Mouse (Mus musculus) midbrain, embryonic 14.5 days (tissue): Measurements from ENCODE around the gene Acsl5. TPM values are rescaled to one million over a fixed set of nuclear protein-coding genes. Genes with fewer than 3 reads are reported as not detected.

Experiments used
- ATAC-seq: fragments of 200-750 bp; cut with Nextera tagmentation; 2 replicates; pipeline ENCODE4 v1.8.0; 2017; ENCODE audit warnings: moderate number of reproducible peaks, moderate library complexity; ENCODE audit not compliant: low FRiP score, low TSS enrichment
- DNase-seq: peaks from one replicate; pipeline ENCODE4 v3.0.0-alpha.2; 2015
- H3K27ac ChIP-seq: fragments of 300-500 bp; sonication (generic); replicated peaks from 2 replicates; pipeline ENCODE4 v1.5.1; 2014; ENCODE audit warnings: mild to moderate bottlenecking, low read depth, low read length, moderate library complexity
- H3K27me3 ChIP-seq: fragments of 300-500 bp; sonication (generic); 2 replicates; pipeline ENCODE4 v1.6.1; 2014; ENCODE audit warnings: low read length, control low read depth, mixed read lengths; ENCODE audit not compliant: control insufficient read depth, insufficient read depth
- H3K36me3 ChIP-seq: fragments of 300-500 bp; sonication (generic); 2 replicates; pipeline ENCODE4 v1.6.1; 2014; ENCODE audit warnings: low read length, control low read depth; ENCODE audit not compliant: control insufficient read depth, insufficient read depth
- H3K4me1 ChIP-seq: fragments of 300-500 bp; sonication (generic); 2 replicates; pipeline ENCODE4 v1.6.1; 2014; ENCODE audit warnings: mild to moderate bottlenecking, antibody characterized with exemption, low read length, control low read depth; ENCODE audit not compliant: control insufficient read depth, insufficient read depth
- H3K4me2 ChIP-seq: fragments of 300-500 bp; sonication (generic); 2 replicates; pipeline ENCODE4 v1.6.1; 2014; ENCODE audit warnings: mild to moderate bottlenecking, low read length, moderate library complexity
- H3K4me3 ChIP-seq: fragments of 300-500 bp; sonication (generic); replicated peaks from 2 replicates; pipeline ENCODE4 v1.5.1; 2014; ENCODE audit warnings: low read depth, low read length
- H3K9ac ChIP-seq: fragments of 300-500 bp; sonication (generic); replicated peaks from 2 replicates; pipeline ENCODE4 v1.6.1; 2014; ENCODE audit warnings: mild to moderate bottlenecking, low read length, moderate library complexity
- H3K9me3 ChIP-seq: fragments of 300-500 bp; sonication (generic); 2 replicates; pipeline ENCODE4 v1.6.1; 2016; ENCODE audit warnings: low read length, control low read depth, mixed read lengths; ENCODE audit not compliant: control insufficient read depth
- WGBS: fragments of 180-500 bp; shearing (Covaris S2); extraction: QIAGEN DNeasy Blood & Tissue Kit; methylation state at CpG from one replicate; pipeline ENCODE4 v1.1.7; 2014; 5-methylcytosine and 5-hydroxymethylcytosine counted together
- polyA plus RNA-seq: library from polyadenylated mRNA; unstranded; fragments of >200 nt; fragmentation: Nextera tagmentation; extraction: Ambion mirVana; gene quantifications from 2 replicates; pipeline ENCODE4 v1.2.1, GENCODE M21; 2014

Gene Acsl5
- polyA plus RNA-seq, 1 experiment from 2014 or later, result 12.6 TPM

GRCm38 (mm10) chr19:55265269-55265668 lies 13.5 kb downstream of the Acsl5 start:
- H3K9ac ChIP-seq, result no peak overlapping the region
- no peaks in the 10 kb centered on the region for H3K4me1 ChIP-seq
- H3K4me3 ChIP-seq, result no peak overlapping the region
- DNase-seq (no peak), ATAC-seq (no peak)
- H3K36me3 ChIP-seq, result no peaks in the 10 kb centered on the region
- H3K27ac ChIP-seq, result no peak overlapping the region
- no peaks in the 10 kb centered on the region for H3K27me3 ChIP-seq
- 80% methylated on average over 3 of the region's 3 CpGs for WGBS
- no peak overlapping the region for H3K4me2 ChIP-seq
- no peaks in the 10 kb centered on the region for H3K9me3 ChIP-seq

GRCm38 (mm10) chr19:55266786-55267185 lies 15.0 kb downstream of the Acsl5 start:
- Histone ChIP-seq H3K9me3 (no peaks in the 10 kb centered on the region), H3K27ac (no peak overlapping the region), H3K9ac (no peak overlapping the region), H3K36me3 (no peaks in the 10 kb centered on the region), H3K4me3 (no peak overlapping the region), H3K27me3 (no peaks in the 10 kb centered on the region), H3K4me2 (no peak overlapping the region), H3K4me1 (no peaks in the 10 kb centered on the region)
- no peak for ATAC-seq
- DNase-seq, result no peak
- 90% methylated on average over 3 of the region's 3 CpGs for WGBS

GRCm38 (mm10) chr19:55268150-55268549 lies 16.4 kb downstream of the Acsl5 start:
- H3K36me3 ChIP-seq, result no peaks in the 10 kb centered on the region
- H3K27me3 ChIP-seq, result no peaks in the 10 kb centered on the region
- ATAC-seq (no peak), DNase-seq (no peak)
- H3K27ac ChIP-seq, result no peak overlapping the region
- H3K4me3 ChIP-seq, result no peak overlapping the region
- no peaks in the 10 kb centered on the region for H3K9me3 ChIP-seq
- H3K4me1 ChIP-seq, result no peaks in the 10 kb centered on the region
- WGBS, result 82% methylated on average over 3 of the region's 3 CpGs
- H3K9ac ChIP-seq, result no peak overlapping the region
- no peak overlapping the region for H3K4me2 ChIP-seq

GRCm38 (mm10) chr19:55269051-55269450 lies 17.3 kb downstream of the Acsl5 start:
- Histone ChIP-seq H3K27ac (no peak overlapping the region), H3K9me3 (no peaks in the 10 kb centered on the region), H3K4me3 (no peak overlapping the region), H3K9ac (no peak overlapping the region), H3K4me1 (no peaks in the 10 kb centered on the region), H3K36me3 (no peaks in the 10 kb centered on the region), H3K27me3 (no peaks in the 10 kb centered on the region), H3K4me2 (no peak overlapping the region)
- DNase-seq (no peak), ATAC-seq (no peak)
- WGBS, result 92% methylated on average over 5 of the region's 5 CpGs

GRCm38 (mm10) chr19:55271448-55271847 lies 19.7 kb downstream of the Acsl5 start:
- Histone ChIP-seq H3K9ac (no peak overlapping the region), H3K4me1 (no peaks in the 10 kb centered on the region), H3K27me3 (no peaks in the 10 kb centered on the region), H3K9me3 (no peaks in the 10 kb centered on the region), H3K4me3 (no peak overlapping the region), H3K36me3 (no peaks in the 10 kb centered on the region), H3K27ac (no peak overlapping the region), H3K4me2 (no peak overlapping the region)
- 20% methylated on average over 3 of the region's 3 CpGs for WGBS
- ATAC-seq (no peak), DNase-seq (peak; percentile 7)

- DNase-seq, result no peak
- WGBS, result 84% methylated on average over 6 of the region's 6 CpGs
- Histone ChIP-seq H3K9me3 (no peaks in the 10 kb centered on the region), H3K4me1 (no peaks in the 10 kb centered on the region), H3K27ac (no peak overlapping the region), H3K27me3 (no peaks in the 10 kb centered on the region), H3K9ac (no peak overlapping the region), H3K4me3 (no peak overlapping the region), H3K4me2 (no peak overlapping the region), H3K36me3 (no peaks in the 10 kb centered on the region)
- ATAC-seq, result no peak
Measured at GRCm38 (mm10) chr19:55273340-55273739, 21.6 kb downstream of the Acsl5 start.

- ATAC-seq (no peak), DNase-seq (no peak)
- H3K27ac ChIP-seq, result no peak overlapping the region
- no peak overlapping the region for H3K4me2 ChIP-seq
- H3K9me3 ChIP-seq, result no peaks in the 10 kb centered on the region
- H3K36me3 ChIP-seq, result no peaks in the 10 kb centered on the region
- H3K4me1 ChIP-seq, result no peaks in the 10 kb centered on the region
- H3K27me3 ChIP-seq, result no peaks in the 10 kb centered on the region
- 92% methylated on average over 4 of the region's 4 CpGs for WGBS
- H3K4me3 ChIP-seq, result no peak overlapping the region
- no peak overlapping the region for H3K9ac ChIP-seq
Measured at GRCm38 (mm10) chr19:55276100-55276499, 24.4 kb downstream of the Acsl5 start.

GRCm38 (mm10) chr19:55276770-55277169 lies 25.0 kb downstream of the Acsl5 start:
- no peak overlapping the region for H3K9ac ChIP-seq
- no peaks in the 10 kb centered on the region for H3K27me3 ChIP-seq
- WGBS, result 96% methylated on average over 3 of the region's 3 CpGs
- H3K27ac ChIP-seq, result no peak overlapping the region
- H3K4me2 ChIP-seq, result no peak overlapping the region
- no peaks in the 10 kb centered on the region for H3K9me3 ChIP-seq
- no peaks in the 10 kb centered on the region for H3K4me1 ChIP-seq
- H3K4me3 ChIP-seq, result no peak overlapping the region
- no peaks in the 10 kb centered on the region for H3K36me3 ChIP-seq
- DNase-seq (no peak), ATAC-seq (no peak)

- H3K9ac ChIP-seq, result no peak overlapping the region
- ATAC-seq, result no peak
- H3K4me2 ChIP-seq, result no peak overlapping the region
- no peak for DNase-seq
- H3K27me3 ChIP-seq, result no peaks in the 10 kb centered on the region
- H3K9me3 ChIP-seq, result no peaks in the 10 kb centered on the region
- H3K4me3 ChIP-seq, result no peak overlapping the region
- no peaks in the 10 kb centered on the region for H3K4me1 ChIP-seq
- WGBS, result 93% methylated on average over 4 of the region's 4 CpGs
- no peaks in the 10 kb centered on the region; the same call in 1 of the 2 replicates for H3K36me3 ChIP-seq
- H3K27ac ChIP-seq, result no peak overlapping the region
Measured at GRCm38 (mm10) chr19:55284093-55284492, 32.4 kb downstream of the Acsl5 start.
